Mouse (Mus musculus): Measurements from ENCODE around the gene Clic3. TPM values are rescaled to one million over a fixed set of nuclear protein-coding genes. Genes with fewer than 3 reads are reported as not detected.
A peak's percentile ranks its signal among the peaks of the same experiment; 100 is the strongest.

The Clic3 gene
- polyA plus RNA-seq, 1 experiment = 17.3 TPM

GRCm38 (mm10) chr2:25500576-25501405 is 44.2 kb downstream of the Clic3 start, which contains the start of gene Fbxw5:
Gene Fbxw5 (plus strand): TSS chr2:25500750.
- Histone ChIP-seq H3K27me3 (ENCODE audit: control insufficient read depth, insufficient read depth, low read length) (no peaks in the 10 kb centered on the region), H3K27ac (ENCODE audit: control insufficient read depth, insufficient read depth, low read length) (peak within 1 kb of the TSS; percentile 33; the same call in 1 of the 2 replicates), H3K36me3 (ENCODE audit: control insufficient read depth, insufficient read depth, low read length) (0 out of 2 replicates have a peak, but pooled peaks cover 3% of the 10 kb centered on the region), H3K4me1 (replicated peaks; ENCODE audit: control insufficient read depth, insufficient read depth, low read length) (peaks cover 29% of the 10 kb centered on the region), H3K4me3 (ENCODE audit: control insufficient read depth, insufficient read depth, low read length) (peak within 1 kb of the TSS; percentile 97)
- WGBS = under 1% methylated on average over 40 of the region's 44 CpGs
- peak; percentile 75 for DNase-seq
- TF ChIP-seq CTCF (IDR thresholded peaks at IDR 0.05; ENCODE audit: borderline replicate concordance, control insufficient read depth, extremely low read depth, insufficient read depth, low read length, poor library complexity) = no peak
- peak; percentile 58; the same call in 1 of the 2 replicates for TF ChIP-seq POLR2A (IDR thresholded peaks at IDR 0.05; ENCODE audit: control insufficient read depth, extremely low read depth, insufficient read depth, low read length, poor library complexity)

- H3K4me3 ChIP-seq (ENCODE audit: control insufficient read depth, insufficient read depth, low read length) = peak within 1 kb of the TSS; percentile 97
- TF ChIP-seq POLR2A (IDR thresholded peaks at IDR 0.05; ENCODE audit: control insufficient read depth, extremely low read depth, insufficient read depth, low read length, poor library complexity) (no peak), CTCF (IDR thresholded peaks at IDR 0.05; ENCODE audit: borderline replicate concordance, control insufficient read depth, extremely low read depth, insufficient read depth, low read length, poor library complexity) (0 out of 2 replicates have a peak, but pooled peaks have one; percentile 23)
- H3K27ac ChIP-seq (ENCODE audit: control insufficient read depth, insufficient read depth, low read length) = peak within 1 kb of the TSS; percentile 25; the same call in 1 of the 2 replicates
- H3K27me3 ChIP-seq (ENCODE audit: control insufficient read depth, insufficient read depth, low read length) = no peaks in the 10 kb centered on the region
- 0 out of 2 replicates have a peak, but pooled peaks cover 3% of the 10 kb centered on the region for H3K36me3 ChIP-seq (ENCODE audit: control insufficient read depth, insufficient read depth, low read length)
- peaks cover 29% of the 10 kb centered on the region for H3K4me1 ChIP-seq (replicated peaks; ENCODE audit: control insufficient read depth, insufficient read depth, low read length)
- WGBS = 82% methylated on average over 20 of the region's 20 CpGs
- no peak for DNase-seq
Measured at GRCm38 (mm10) chr2:25501593-25502486, 45.2 kb downstream of the Clic3 start, which contains the start of gene C8g. Gene C8g (minus strand): TSS chr2:25501719.

GRCm38 (mm10) chr2:25502726-25503125 is 46.1 kb downstream of the Clic3 start:
- H3K4me1 ChIP-seq (replicated peaks; ENCODE audit: control insufficient read depth, insufficient read depth, low read length) = peaks cover 22% of the 10 kb centered on the region

GRCm38 (mm10) chr2:25504538-25504937 is 47.9 kb downstream of the Clic3 start:
- DNase-seq = no peak
- Histone ChIP-seq H3K27me3 (ENCODE audit: control insufficient read depth, insufficient read depth, low read length) (no peaks in the 10 kb centered on the region), H3K4me1 (replicated peaks; ENCODE audit: control insufficient read depth, insufficient read depth, low read length) (peaks cover 17% of the 10 kb centered on the region), H3K4me3 (ENCODE audit: control insufficient read depth, insufficient read depth, low read length) (no peak overlapping the region), H3K27ac (ENCODE audit: control insufficient read depth, insufficient read depth, low read length) (no peak overlapping the region), H3K36me3 (ENCODE audit: control insufficient read depth, insufficient read depth, low read length) (0 out of 2 replicates have a peak, but pooled peaks cover 3% of the 10 kb centered on the region)
- 56% methylated on average over 19 of the region's 19 CpGs for WGBS
- TF ChIP-seq CTCF (IDR thresholded peaks at IDR 0.05; ENCODE audit: borderline replicate concordance, control insufficient read depth, extremely low read depth, insufficient read depth, low read length, poor library complexity) = no peak
- no peak for TF ChIP-seq POLR2A (IDR thresholded peaks at IDR 0.05; ENCODE audit: control insufficient read depth, extremely low read depth, insufficient read depth, low read length, poor library complexity)

More at GRCm38 (mm10) chr2:25502726-25503125, 46.1 kb downstream of the Clic3 start:
- no peaks in the 10 kb centered on the region for H3K27me3 ChIP-seq (ENCODE audit: control insufficient read depth, insufficient read depth, low read length)
- WGBS = 97% methylated on average over 3 of the region's 3 CpGs
- 0 out of 2 replicates have a peak, but pooled peaks cover 3% of the 10 kb centered on the region for H3K36me3 ChIP-seq (ENCODE audit: control insufficient read depth, insufficient read depth, low read length)
- H3K4me3 ChIP-seq (ENCODE audit: control insufficient read depth, insufficient read depth, low read length) = no peak overlapping the region
- no peak for TF ChIP-seq CTCF (IDR thresholded peaks at IDR 0.05; ENCODE audit: borderline replicate concordance, control insufficient read depth, extremely low read depth, insufficient read depth, low read length, poor library complexity)
- no peak for TF ChIP-seq POLR2A (IDR thresholded peaks at IDR 0.05; ENCODE audit: control insufficient read depth, extremely low read depth, insufficient read depth, low read length, poor library complexity)
- H3K27ac ChIP-seq (ENCODE audit: control insufficient read depth, insufficient read depth, low read length) = no peak overlapping the region
- no peak for DNase-seq

GRCm38 (mm10) chr2:25505000-25505399 is 48.4 kb downstream of the Clic3 start:
- H3K4me3 ChIP-seq (ENCODE audit: control insufficient read depth, insufficient read depth, low read length) = no peak overlapping the region

GRCm38 (mm10) chr2:25505860-25506259 is 49.2 kb downstream of the Clic3 start:
- H3K27me3 ChIP-seq (ENCODE audit: control insufficient read depth, insufficient read depth, low read length) = no peaks in the 10 kb centered on the region
- no peak overlapping the region for H3K27ac ChIP-seq (ENCODE audit: control insufficient read depth, insufficient read depth, low read length)
- WGBS = 98% methylated on average over 4 of the region's 4 CpGs
- TF ChIP-seq CTCF (IDR thresholded peaks at IDR 0.05; ENCODE audit: borderline replicate concordance, control insufficient read depth, extremely low read depth, insufficient read depth, low read length, poor library complexity) = no peak
- TF ChIP-seq POLR2A (IDR thresholded peaks at IDR 0.05; ENCODE audit: control insufficient read depth, extremely low read depth, insufficient read depth, low read length, poor library complexity) = no peak
- DNase-seq = no peak
- H3K4me1 ChIP-seq (replicated peaks; ENCODE audit: control insufficient read depth, insufficient read depth, low read length) = peaks cover 12% of the 10 kb centered on the region
- H3K36me3 ChIP-seq (ENCODE audit: control insufficient read depth, insufficient read depth, low read length) = 0 out of 2 replicates have a peak, but pooled peaks cover 3% of the 10 kb centered on the region
- H3K4me3 ChIP-seq (ENCODE audit: control insufficient read depth, insufficient read depth, low read length) = no peak overlapping the region

More at GRCm38 (mm10) chr2:25505000-25505399, 48.4 kb downstream of the Clic3 start:
- DNase-seq = no peak
- TF ChIP-seq CTCF (IDR thresholded peaks at IDR 0.05; ENCODE audit: borderline replicate concordance, control insufficient read depth, extremely low read depth, insufficient read depth, low read length, poor library complexity) (no peak), POLR2A (IDR thresholded peaks at IDR 0.05; ENCODE audit: control insufficient read depth, extremely low read depth, insufficient read depth, low read length, poor library complexity) (no peak)
- H3K4me1 ChIP-seq (replicated peaks; ENCODE audit: control insufficient read depth, insufficient read depth, low read length) = peaks cover 16% of the 10 kb centered on the region
- H3K27ac ChIP-seq (ENCODE audit: control insufficient read depth, insufficient read depth, low read length) = no peak overlapping the region
- WGBS = 91% methylated on average over 1 of the region's 1 CpGs
- H3K36me3 ChIP-seq (ENCODE audit: control insufficient read depth, insufficient read depth, low read length) = 0 out of 2 replicates have a peak, but pooled peaks cover 3% of the 10 kb centered on the region
- H3K27me3 ChIP-seq (ENCODE audit: control insufficient read depth, insufficient read depth, low read length) = no peaks in the 10 kb centered on the region

Data from thymus, adult 2 months (tissue).